Mouse (Mus musculus): ENCODE results near the gene Csf1. TPM values are rescaled to one million over a fixed set of nuclear protein-coding genes. Genes with fewer than 3 reads are reported as not detected.

The Csf1 gene
- total RNA-seq, 1 experiment, result 34.0 TPM

DNA sequence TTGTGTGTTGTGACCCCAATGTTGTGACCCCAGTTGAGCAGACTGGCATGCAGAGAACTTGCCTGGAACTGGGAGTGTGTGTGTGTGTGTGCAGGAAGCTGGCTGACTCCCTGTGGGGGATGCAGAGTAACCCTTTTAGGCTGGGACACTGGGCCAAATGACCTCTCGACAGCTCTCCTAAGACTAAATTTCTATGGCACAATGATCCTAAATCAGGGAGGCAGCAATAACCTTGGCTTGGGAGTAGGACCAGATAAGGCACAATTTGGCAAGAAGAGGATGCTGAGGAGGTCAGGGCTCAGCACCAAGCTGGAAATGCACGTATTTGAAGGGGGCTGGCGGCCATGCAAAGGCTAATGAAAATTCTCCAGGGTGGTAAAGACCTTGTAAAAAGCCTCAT is 14.2 kb downstream of the Csf1 start:
- Histone ChIP-seq H3K4me3 (ENCODE audit: insufficient read depth in 1 of 2, low read depth in 1 of 2, low read length in 2 of 2, poor library complexity in 1 of 2, severe bottlenecking in 1 of 2) (no peak overlapping the region), H3K27ac (ENCODE audit: insufficient read depth, low read depth, low read length, poor library complexity, severe bottlenecking) (no peak overlapping the region), H3K4me1 (ENCODE audit: control insufficient read depth in 2 of 2, insufficient read depth in 2 of 2, low read length in 2 of 2, poor library complexity in 1 of 2) (peaks cover 2 to 9% of the 10 kb centered on the region in 2 experiments; a peak in 1 of 4 replicates), H3K9ac (ENCODE audit: insufficient read depth, low read depth, low read length, poor library complexity, severe bottlenecking) (no peak overlapping the region), H3K36me3 (ENCODE audit: control insufficient read depth, insufficient read depth, low read length, poor library complexity, severe bottlenecking) (no peaks in the 10 kb centered on the region), H3K9me3 (ENCODE audit: control insufficient read depth, insufficient read depth, low read depth, low read length) (no peaks in the 10 kb centered on the region)
- in situ Hi-C loops (cut with MboI; ENCODE audit: low sequenced_read_pairs in 2 of 2, unreplicated experiment in 2 of 2), result no loop called here
- DNase-seq (ENCODE audit: low read depth, low spot score), result no peak
- TF ChIP-seq MAFK (IDR thresholded peaks at IDR 0.05; ENCODE audit: insufficient read depth, low read depth, low read length) (no peak), CHD2 (IDR thresholded peaks at IDR 0.05; ENCODE audit: low read depth, low read length) (no peak)

DNA sequence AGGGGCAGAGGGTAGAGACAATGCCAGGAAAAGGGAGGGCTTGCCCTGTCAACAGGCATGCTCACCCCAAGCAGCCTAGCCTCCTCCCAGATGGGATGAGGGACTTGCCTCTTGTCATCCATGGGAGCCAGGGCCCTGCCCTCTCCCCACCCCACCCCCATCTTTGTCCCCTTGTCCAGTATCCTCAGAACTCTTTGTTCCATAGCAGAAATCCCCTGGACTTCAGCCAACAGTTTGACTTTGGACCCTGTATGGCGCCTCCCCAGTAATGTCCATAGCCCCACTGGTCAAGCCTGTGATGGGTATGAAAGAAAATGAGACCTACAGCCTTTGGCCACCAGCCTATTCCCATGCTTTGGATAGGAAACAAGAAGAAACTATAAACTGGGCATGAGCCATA is 16.6 kb downstream of the Csf1 start:
- Histone ChIP-seq H3K36me3 (ENCODE audit: control insufficient read depth, insufficient read depth, low read length, poor library complexity, severe bottlenecking) (no peaks in the 10 kb centered on the region), H3K9me3 (ENCODE audit: control insufficient read depth, insufficient read depth, low read depth, low read length) (no peaks in the 10 kb centered on the region), H3K9ac (ENCODE audit: insufficient read depth, low read depth, low read length, poor library complexity, severe bottlenecking) (no peak overlapping the region), H3K4me1 (ENCODE audit: control insufficient read depth in 2 of 2, insufficient read depth in 2 of 2, low read length in 2 of 2, poor library complexity in 1 of 2) (peaks cover 2 to 16% of the 10 kb centered on the region in 2 experiments; a peak in 2 of 4 replicates), H3K4me3 (ENCODE audit: insufficient read depth in 1 of 2, low read depth in 1 of 2, low read length in 2 of 2, poor library complexity in 1 of 2, severe bottlenecking in 1 of 2) (no peak overlapping the region), H3K27ac (ENCODE audit: insufficient read depth, low read depth, low read length, poor library complexity, severe bottlenecking) (no peak overlapping the region)
- DNase-seq (ENCODE audit: low read depth, low spot score), result no peak
- TF ChIP-seq ZNF384 (IDR thresholded peaks at IDR 0.05; ENCODE audit: low read depth, low read length), result no peak
- TF ChIP-seq CHD2 (IDR thresholded peaks at IDR 0.05; ENCODE audit: low read depth, low read length), result no peak
- no peak for TF ChIP-seq ZC3H11A (IDR thresholded peaks at IDR 0.05; ENCODE audit: borderline replicate concordance, low read depth, low read length)
- no peak for TF ChIP-seq HCFC1 (IDR thresholded peaks at IDR 0.05; ENCODE audit: borderline replicate concordance, insufficient read depth, low read length)
- no peak for TF ChIP-seq MAFK (IDR thresholded peaks at IDR 0.05; ENCODE audit: insufficient read depth, low read depth, low read length)
- in situ Hi-C loops (cut with MboI; ENCODE audit: low sequenced_read_pairs in 2 of 2, unreplicated experiment in 2 of 2), result no loop called here

DNA sequence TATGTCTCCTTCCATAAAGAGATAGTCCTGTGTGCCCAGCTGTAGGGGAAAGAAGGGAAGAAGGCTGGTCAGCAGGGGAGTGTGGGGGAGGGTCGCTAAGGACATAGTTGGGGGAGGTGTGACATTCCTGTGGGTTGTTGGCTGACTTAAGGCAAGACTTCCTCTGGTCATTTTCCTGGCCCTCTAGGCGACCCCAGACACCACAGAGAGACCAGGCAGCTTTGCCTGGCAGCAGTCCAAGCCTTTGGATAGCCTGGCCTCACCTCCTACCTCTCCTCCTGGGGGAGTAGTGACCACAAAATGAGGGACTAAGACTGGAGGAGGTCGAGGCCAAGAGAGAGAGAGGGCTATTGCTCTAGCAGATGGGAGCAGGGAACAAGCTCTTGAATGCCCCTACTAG is 17.2 kb downstream of the Csf1 start:
- Histone ChIP-seq H3K4me1 (ENCODE audit: control insufficient read depth in 2 of 2, insufficient read depth in 2 of 2, low read length in 2 of 2, poor library complexity in 1 of 2) (peaks cover 2 to 16% of the 10 kb centered on the region in 2 experiments; a peak in 2 of 4 replicates), H3K36me3 (ENCODE audit: control insufficient read depth, insufficient read depth, low read length, poor library complexity, severe bottlenecking) (no peaks in the 10 kb centered on the region), H3K4me3 (ENCODE audit: insufficient read depth in 1 of 2, low read depth in 1 of 2, low read length in 2 of 2, poor library complexity in 1 of 2, severe bottlenecking in 1 of 2) (no peak overlapping the region), H3K27ac (ENCODE audit: insufficient read depth, low read depth, low read length, poor library complexity, severe bottlenecking) (no peak overlapping the region), H3K9ac (ENCODE audit: insufficient read depth, low read depth, low read length, poor library complexity, severe bottlenecking) (no peak overlapping the region), H3K9me3 (ENCODE audit: control insufficient read depth, insufficient read depth, low read depth, low read length) (no peaks in the 10 kb centered on the region)
- DNase-seq (ENCODE audit: low read depth, low spot score), result no peak
- TF ChIP-seq ZNF384 (IDR thresholded peaks at IDR 0.05; ENCODE audit: low read depth, low read length) (no peak), CHD2 (IDR thresholded peaks at IDR 0.05; ENCODE audit: low read depth, low read length) (no peak), HCFC1 (IDR thresholded peaks at IDR 0.05; ENCODE audit: borderline replicate concordance, insufficient read depth, low read length) (no peak)
- in situ Hi-C loops (cut with MboI; ENCODE audit: low sequenced_read_pairs in 2 of 2, unreplicated experiment in 2 of 2), result no loop called here

DNA sequence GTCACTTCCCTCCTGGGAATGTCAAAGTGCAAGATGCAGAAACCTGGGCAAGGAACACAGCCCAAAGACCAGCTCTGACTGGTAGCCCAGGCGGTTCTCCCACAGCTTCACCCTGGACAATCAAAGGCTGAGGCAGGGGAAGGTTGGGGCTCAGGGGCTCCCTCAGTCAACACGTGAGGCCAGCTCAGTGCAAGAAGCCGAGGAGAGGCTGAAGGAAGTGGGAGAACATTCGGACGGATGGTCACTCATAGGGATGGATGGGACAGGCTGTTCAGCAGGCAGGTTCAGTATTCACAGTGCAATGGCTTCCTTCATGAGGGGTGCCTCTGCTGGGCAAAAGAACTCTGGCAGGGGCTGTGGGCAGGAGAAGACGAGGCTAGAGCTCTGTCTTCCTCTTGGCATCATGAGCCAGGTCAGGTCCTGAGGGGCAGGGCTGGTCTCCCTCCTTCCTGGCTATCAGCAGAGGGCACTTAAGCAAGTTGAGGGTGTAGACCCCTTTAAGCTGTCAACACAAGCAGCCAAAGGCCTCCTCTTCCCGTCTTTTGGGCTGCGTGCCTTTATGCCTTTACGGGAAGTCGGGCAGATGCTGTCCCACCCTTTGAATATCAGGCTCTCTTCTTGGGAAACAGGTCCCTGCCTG is 18.1 kb downstream of the Csf1 start:
- no peak for TF ChIP-seq ZC3H11A (IDR thresholded peaks at IDR 0.05; ENCODE audit: borderline replicate concordance, low read depth, low read length)
- no peak for TF ChIP-seq ZNF384 (IDR thresholded peaks at IDR 0.05; ENCODE audit: low read depth, low read length)
- no peak for TF ChIP-seq MAFK (IDR thresholded peaks at IDR 0.05; ENCODE audit: insufficient read depth, low read depth, low read length)
- TF ChIP-seq CHD2 (IDR thresholded peaks at IDR 0.05; ENCODE audit: low read depth, low read length), result no peak
- TF ChIP-seq HCFC1 (IDR thresholded peaks at IDR 0.05; ENCODE audit: borderline replicate concordance, insufficient read depth, low read length), result no peak
- Histone ChIP-seq H3K36me3 (ENCODE audit: control insufficient read depth, insufficient read depth, low read length, poor library complexity, severe bottlenecking) (no peaks in the 10 kb centered on the region), H3K9me3 (ENCODE audit: control insufficient read depth, insufficient read depth, low read depth, low read length) (no peaks in the 10 kb centered on the region), H3K4me1 (ENCODE audit: control insufficient read depth in 2 of 2, insufficient read depth in 2 of 2, low read length in 2 of 2, poor library complexity in 1 of 2) (peaks cover 2 to 16% of the 10 kb centered on the region in 2 experiments; a peak in 2 of 4 replicates), H3K9ac (ENCODE audit: insufficient read depth, low read depth, low read length, poor library complexity, severe bottlenecking) (no peak overlapping the region), H3K4me3 (ENCODE audit: insufficient read depth in 1 of 2, low read depth in 1 of 2, low read length in 2 of 2, poor library complexity in 1 of 2, severe bottlenecking in 1 of 2) (no peak overlapping the region), H3K27ac (ENCODE audit: insufficient read depth, low read depth, low read length, poor library complexity, severe bottlenecking) (no peak overlapping the region)
- in situ Hi-C loops (cut with MboI; ENCODE audit: low sequenced_read_pairs in 2 of 2, unreplicated experiment in 2 of 2), result no loop called here
- no peak for DNase-seq (ENCODE audit: low read depth, low spot score)

DNA sequence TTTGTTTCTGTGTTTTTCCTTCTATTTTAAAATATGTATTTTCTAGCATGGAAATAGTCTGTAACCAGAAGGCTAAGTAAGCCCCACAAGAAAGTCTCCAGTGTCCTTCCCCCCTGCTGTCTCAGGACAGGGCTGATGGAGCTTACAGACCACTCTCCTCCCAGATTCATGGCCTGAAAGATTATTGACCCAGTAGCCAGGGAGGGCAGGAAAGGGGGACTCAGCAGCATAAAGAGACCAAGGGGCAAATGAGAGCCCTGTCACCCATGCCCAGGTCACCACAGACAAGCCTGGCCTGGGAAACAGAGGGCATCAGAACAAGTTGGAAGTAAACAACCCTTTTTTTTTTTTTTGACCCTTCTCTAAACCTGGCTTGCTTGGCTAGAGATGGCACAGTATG is 18.9 kb downstream of the Csf1 start:
- in situ Hi-C loops (cut with MboI; ENCODE audit: low sequenced_read_pairs in 2 of 2, unreplicated experiment in 2 of 2), result no loop called here
- Histone ChIP-seq H3K27ac (ENCODE audit: insufficient read depth, low read depth, low read length, poor library complexity, severe bottlenecking) (no peak overlapping the region), H3K4me3 (ENCODE audit: insufficient read depth in 1 of 2, low read depth in 1 of 2, low read length in 2 of 2, poor library complexity in 1 of 2, severe bottlenecking in 1 of 2) (no peak overlapping the region), H3K9ac (ENCODE audit: insufficient read depth, low read depth, low read length, poor library complexity, severe bottlenecking) (no peak overlapping the region), H3K4me1 (ENCODE audit: control insufficient read depth in 2 of 2, insufficient read depth in 2 of 2, low read length in 2 of 2, poor library complexity in 1 of 2) (peaks cover 2 to 16% of the 10 kb centered on the region in 2 experiments; a peak in 2 of 4 replicates), H3K36me3 (ENCODE audit: control insufficient read depth, insufficient read depth, low read length, poor library complexity, severe bottlenecking) (no peaks in the 10 kb centered on the region), H3K9me3 (ENCODE audit: control insufficient read depth, insufficient read depth, low read depth, low read length) (no peaks in the 10 kb centered on the region)
- DNase-seq (ENCODE audit: low read depth, low spot score), result no peak
- TF ChIP-seq MAFK (IDR thresholded peaks at IDR 0.05; ENCODE audit: insufficient read depth, low read depth, low read length), result no peak
- TF ChIP-seq ZC3H11A (IDR thresholded peaks at IDR 0.05; ENCODE audit: borderline replicate concordance, low read depth, low read length), result no peak
- no peak for TF ChIP-seq CHD2 (IDR thresholded peaks at IDR 0.05; ENCODE audit: low read depth, low read length)
- TF ChIP-seq ZNF384 (IDR thresholded peaks at IDR 0.05; ENCODE audit: low read depth, low read length), result no peak
- TF ChIP-seq HCFC1 (IDR thresholded peaks at IDR 0.05; ENCODE audit: borderline replicate concordance, insufficient read depth, low read length), result no peak
